Mouse (Mus musculus) MEL (cell line): ENCODE data around the gene Ccno. TPM values are rescaled to one million over a fixed set of nuclear protein-coding genes. Genes with fewer than 3 reads are reported as not detected.

Source experiments
- DNase-seq: peaks from one replicate; pipeline ENCODE4 v3.0.0; 2011; ENCODE audit warnings: low read depth, low spot score
- H3K27ac ChIP-seq: 2 replicates; pipeline ENCODE4 v1.5.1; 2012; ENCODE audit warnings: low read depth, mild to moderate bottlenecking, control low read depth, low read length, moderate library complexity; ENCODE audit not compliant: control insufficient read depth
- H3K27me3 ChIP-seq, 2 experiments: fragments of 150-350 bp in 1 of 2; sonication (generic) in 1 of 2; 2 replicates each; pipeline ENCODE4 v1.6.1; 2012; ENCODE audit warnings: low read length in 2 of 2, mild to moderate bottlenecking in 2 of 2, improper control_type of control experiment in 1 of 2, moderate library complexity in 1 of 2; ENCODE audit not compliant: insufficient read depth in 2 of 2, control insufficient read depth in 1 of 2
- H3K36me3 ChIP-seq, 2 experiments: 2 replicates each; pipeline ENCODE4 v1.6.1; 2012 to 2014; ENCODE audit warnings: low read length in 2 of 2, improper control_type of control experiment in 1 of 2, inconsistent platforms in 1 of 2, mild to moderate bottlenecking in 1 of 2; ENCODE audit not compliant: insufficient read depth in 2 of 2, control insufficient read depth in 1 of 2
- H3K4me1 ChIP-seq, 2 experiments: fragments of 150-350 bp in 1 of 2; sonication (generic) in 1 of 2; 2 replicates each; pipeline ENCODE4 v1.6.1; 2012; ENCODE audit warnings: low read length in 2 of 2, improper control_type of control experiment in 1 of 2, mild to moderate bottlenecking in 1 of 2; ENCODE audit not compliant: insufficient read depth in 2 of 2, control insufficient read depth in 1 of 2
- H3K4me3 ChIP-seq, 2 experiments: fragments of 150-350 bp in 1 of 2; sonication (generic) in 1 of 2; 2 replicates each; pipeline ENCODE4 v1.5.1; 2012; ENCODE audit warnings: low read depth in 2 of 2, low read length in 2 of 2, mild to moderate bottlenecking in 2 of 2, moderate library complexity in 2 of 2, control low read depth in 1 of 2, improper control_type of control experiment in 1 of 2; ENCODE audit not compliant: control insufficient read depth in 1 of 2, insufficient read depth in 1 of 2
- H3K79me2 ChIP-seq: 2 replicates; pipeline ENCODE4 v1.6.1; 2012; ENCODE audit warnings: mild to moderate bottlenecking, low read length, moderate library complexity; ENCODE audit not compliant: control insufficient read depth, poor library complexity, insufficient read depth
- H3K9ac ChIP-seq: 2 replicates; pipeline ENCODE4 v1.6.1; 2012; ENCODE audit warnings: low read depth, mild to moderate bottlenecking, control low read depth, low read length, moderate library complexity; ENCODE audit not compliant: control insufficient read depth, poor library complexity, severe bottlenecking
- H3K9me3 ChIP-seq: fragments of 150-350 bp; sonication (generic); replicated peaks from 2 replicates; pipeline ENCODE4 v1.6.1; 2012; ENCODE audit warnings: mild to moderate bottlenecking, low read length, improper control_type of control experiment, moderate library complexity; ENCODE audit not compliant: insufficient read depth
- BHLHE40 ChIP-seq: IDR thresholded peaks from 2 replicates; pipeline ENCODE4 v1.6.1; 2012; ENCODE audit warnings: low read depth, mild to moderate bottlenecking, inconsistent platforms, low read length, improper control_type of control experiment, borderline replicate concordance
- CHD1 ChIP-seq: IDR thresholded peaks from 2 replicates; pipeline ENCODE4 v1.6.1; 2012; ENCODE audit warnings: low read depth, mild to moderate bottlenecking, inconsistent platforms, low read length, improper control_type of control experiment
- CHD2 ChIP-seq: IDR thresholded peaks from 2 replicates; pipeline ENCODE4 v1.6.1; 2011; ENCODE audit warnings: low read length, improper control_type of control experiment
- CTCF ChIP-seq, 3 experiments: IDR thresholded peaks in 2 of 3; conservative IDR thresholded peaks in 1 of 3; 2 replicates each; pipeline ENCODE4 v1.5.1; 2011 to 2012; ENCODE audit warnings: low read length in 3 of 3, low read depth in 2 of 3, mild to moderate bottlenecking in 2 of 3, improper control_type of control experiment in 1 of 3, inconsistent platforms in 1 of 3, mixed read lengths in 1 of 3, moderate library complexity in 1 of 3; ENCODE audit not compliant: control insufficient read depth in 1 of 3, insufficient read depth in 1 of 3, poor library complexity in 1 of 3, severe bottlenecking in 1 of 3
- E2F4 ChIP-seq: IDR thresholded peaks from 2 replicates; pipeline ENCODE4 v1.6.1; 2011; ENCODE audit warnings: low read depth, low read length, improper control_type of control experiment, borderline replicate concordance
- ELF1 ChIP-seq: IDR thresholded peaks from 2 replicates; pipeline ENCODE4 v1.6.1; 2014; ENCODE audit warnings: low read depth, mild to moderate bottlenecking, inconsistent platforms, low read length, improper control_type of control experiment, moderate library complexity
- ETS1 ChIP-seq: IDR thresholded peaks from 2 replicates; pipeline ENCODE4 v1.6.1; 2012; ENCODE audit warnings: low read depth, mild to moderate bottlenecking, inconsistent platforms, low read length, improper control_type of control experiment, moderate library complexity
- HCFC1 ChIP-seq: IDR thresholded peaks from 2 replicates; pipeline ENCODE4 v1.6.1; 2012; ENCODE audit warnings: low read depth, mild to moderate bottlenecking, inconsistent platforms, low read length, improper control_type of control experiment, moderate library complexity
- JUND ChIP-seq: IDR thresholded peaks from 2 replicates; pipeline ENCODE4 v1.6.1; 2011; ENCODE audit warnings: low read depth, mild to moderate bottlenecking, improper control_type of control experiment, low read length
- MAFK ChIP-seq: IDR thresholded peaks from 2 replicates; pipeline ENCODE4 v1.6.1; 2011; ENCODE audit warnings: low read depth, mild to moderate bottlenecking, low read length, improper control_type of control experiment, borderline replicate concordance
- MAX ChIP-seq: IDR thresholded peaks from 2 replicates; pipeline ENCODE4 v1.6.1; 2011; ENCODE audit warnings: low read length, improper control_type of control experiment
- MAZ ChIP-seq: IDR thresholded peaks from 2 replicates; pipeline ENCODE4 v1.6.1; 2012; ENCODE audit warnings: low read depth, mild to moderate bottlenecking, inconsistent platforms, low read length, improper control_type of control experiment
- MXI1 ChIP-seq: IDR thresholded peaks from 2 replicates; pipeline ENCODE4 v1.6.1; 2011; ENCODE audit warnings: mild to moderate bottlenecking, low read depth, low read length, improper control_type of control experiment
- MYB ChIP-seq: IDR thresholded peaks from 2 replicates; pipeline ENCODE4 v1.6.1; 2011; ENCODE audit warnings: mild to moderate bottlenecking, low read depth, low read length, improper control_type of control experiment
- MYC ChIP-seq: IDR thresholded peaks from 2 replicates; pipeline ENCODE4 v1.6.1; 2011; ENCODE audit warnings: low read depth, mild to moderate bottlenecking, low read length, improper control_type of control experiment, moderate library complexity
- NELFE ChIP-seq: IDR thresholded peaks from 2 replicates; pipeline ENCODE4 v1.6.1; 2011; ENCODE audit warnings: low read depth, low read length, improper control_type of control experiment
- NRF1 ChIP-seq: IDR thresholded peaks from 2 replicates; pipeline ENCODE4 v1.6.1; 2014; ENCODE audit warnings: low read depth, mild to moderate bottlenecking, inconsistent platforms, low read length, improper control_type of control experiment, moderate library complexity; ENCODE audit not compliant: poor library complexity, insufficient read depth, severe bottlenecking
- RAD21 ChIP-seq: IDR thresholded peaks from 2 replicates; pipeline ENCODE4 v1.6.1; 2011; ENCODE audit warnings: mild to moderate bottlenecking, low read depth, low read length, improper control_type of control experiment
- RCOR1 ChIP-seq: IDR thresholded peaks from 2 replicates; pipeline ENCODE4 v1.6.1; 2012; ENCODE audit warnings: low read depth, mild to moderate bottlenecking, inconsistent platforms, low read length, improper control_type of control experiment
- SIN3A ChIP-seq: IDR thresholded peaks from 2 replicates; pipeline ENCODE4 v1.6.1; 2012; ENCODE audit warnings: low read length, improper control_type of control experiment, inconsistent platforms
- SMC3 ChIP-seq: IDR thresholded peaks from 2 replicates; pipeline ENCODE4 v1.6.1; 2011; ENCODE audit warnings: low read depth, low read length, improper control_type of control experiment
- TAL1 ChIP-seq: IDR thresholded peaks from 2 replicates; pipeline ENCODE4 v1.6.1; 2012; ENCODE audit warnings: mild to moderate bottlenecking, inconsistent platforms, low read length, moderate library complexity, mixed read lengths
- TBP ChIP-seq: IDR thresholded peaks from 2 replicates; pipeline ENCODE4 v1.8.0; 2011; ENCODE audit warnings: low read depth, low read length, improper control_type of control experiment
- TCF12 ChIP-seq: IDR thresholded peaks from 2 replicates; pipeline ENCODE4 v1.6.1; 2014; ENCODE audit warnings: low read depth, mild to moderate bottlenecking, inconsistent platforms, low read length, improper control_type of control experiment, moderate library complexity
- USF1 ChIP-seq: IDR thresholded peaks from 2 replicates; pipeline ENCODE4 v1.6.1; 2014; ENCODE audit warnings: low read depth, mild to moderate bottlenecking, inconsistent platforms, low read length, improper control_type of control experiment, moderate library complexity
- ZC3H11A ChIP-seq: IDR thresholded peaks from 2 replicates; pipeline ENCODE4 v1.6.1; 2012; ENCODE audit warnings: low read depth, mild to moderate bottlenecking, inconsistent platforms, low read length, improper control_type of control experiment
- ZNF384 ChIP-seq: IDR thresholded peaks from 2 replicates; pipeline ENCODE4 v1.6.1; 2012; ENCODE audit warnings: low read depth, mild to moderate bottlenecking, inconsistent platforms, low read length, improper control_type of control experiment
- polyA plus RNA-seq, 2 experiments: library from polyadenylated mRNA; stranded (reverse) in 1 of 2; unstranded in 1 of 2; fragments of >175 nt in 1 of 2; fragments of >200 nt in 1 of 2; gene quantifications; 2 replicates each; pipeline versions ENCODE4 v1.2.1 to v1.2.4; 2012; ENCODE audit warnings: low replicate concordance in 2 of 2, low read depth in 1 of 2; ENCODE audit not compliant: insufficient read length in 2 of 2, insufficient read depth in 1 of 2, missing spikeins in 1 of 2
- total RNA-seq: library from RNA; depleted of rRNA; stranded (reverse); fragments of 300-350 nt; gene quantifications from 2 replicates; pipeline ENCODE4 v1.2.3, GENCODE M21; 2012

Gene Ccno
- total and polyA plus RNA-seq, 3 experiments: 0.27 to 0.50 TPM; not detected in 1

- no peak for TF ChIP-seq ZC3H11A
Observed at GRCm38 (mm10) chr13:112987532-112987943, at the start of gene Ccno (continued).

DNA sequence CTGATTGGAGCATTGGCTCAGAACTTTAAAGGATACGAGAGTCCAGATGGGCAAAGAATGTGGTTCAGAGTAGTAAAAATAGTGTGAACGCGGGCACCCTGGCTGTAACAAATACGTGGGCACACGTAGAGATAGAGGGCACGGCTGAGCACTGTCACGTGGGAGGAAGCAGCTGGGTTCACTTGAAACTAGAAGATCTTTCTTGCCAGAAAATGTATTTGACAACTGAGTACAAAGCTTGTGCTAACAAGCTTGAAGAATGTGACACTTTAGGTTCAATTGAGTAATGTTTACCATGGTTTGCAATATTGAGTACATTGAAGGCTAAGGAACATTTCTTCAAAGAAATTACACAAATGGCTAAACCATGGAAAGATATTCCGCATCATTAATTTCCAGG lies 49.5 kb upstream of the Ccno start:
- Histone ChIP-seq H3K36me3 (peaks cover 0 to 1% of the 10 kb centered on the region in 2 experiments; a peak in 2 of 4 replicates), H3K79me2 (no peaks in the 10 kb centered on the region), H3K4me3 (no peak overlapping the region), H3K4me1 (no peaks in the 10 kb centered on the region), H3K27me3 (no peaks in the 10 kb centered on the region), H3K9ac (no peak overlapping the region), H3K27ac (no peak overlapping the region), H3K9me3 (no peaks in the 10 kb centered on the region)
- TF ChIP-seq E2F4: no peak
- no peak for TF ChIP-seq RCOR1
- no peak for TF ChIP-seq NELFE
- no peak for TF ChIP-seq TBP
- TF ChIP-seq MYB: no peak
- no peak for TF ChIP-seq TAL1
- TF ChIP-seq TCF12: no peak
- TF ChIP-seq ETS1: no peak
- TF ChIP-seq NRF1: no peak
- TF ChIP-seq SMC3: no peak
- no peak for TF ChIP-seq RAD21
- TF ChIP-seq USF1: no peak
- TF ChIP-seq MAX: no peak
- TF ChIP-seq ZNF384: no peak
- no peak for TF ChIP-seq BHLHE40
- no peak for DNase-seq

DNA sequence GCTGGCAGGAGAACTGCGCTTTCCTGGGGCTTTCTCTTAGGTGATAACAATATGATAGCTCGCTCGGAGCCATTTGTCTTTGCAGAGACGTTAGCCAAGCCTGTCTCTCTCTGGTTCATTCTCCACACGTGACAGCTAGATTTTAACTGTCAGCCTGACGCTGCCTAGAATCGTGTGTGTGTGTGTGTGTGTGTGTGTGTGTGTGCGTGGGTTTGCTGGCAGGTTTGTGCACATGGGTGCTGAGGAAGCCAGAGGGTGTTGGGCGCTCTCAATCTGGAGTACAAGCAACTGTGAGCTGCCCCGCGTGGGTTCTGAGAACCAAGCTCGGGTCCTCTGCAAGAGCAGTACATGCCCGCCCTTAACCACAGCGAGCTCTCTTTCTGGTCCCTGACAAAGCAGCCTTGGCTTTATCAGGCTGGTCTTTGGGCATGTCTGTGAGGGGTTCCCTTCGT lies 45.7 kb upstream of the Ccno start:
- peaks cover 0 to 1% of the 10 kb centered on the region in 2 experiments; a peak in 2 of 4 replicates for H3K36me3 ChIP-seq

More for the DNA sequence above, 45.7 kb upstream of the Ccno start:
- TF ChIP-seq MAZ (no peak), TBP (no peak), MYC (no peak), CHD1 (no peak), SIN3A (no peak), MXI1 (no peak), CTCF (IDR thresholded peaks at IDR 0.05 in 2 of 3, conservative IDR thresholded peaks at IDR 0.05 in 1 of 3; ENCODE audit: control insufficient read depth in 1 of 3, insufficient read depth in 1 of 3, low read depth in 2 of 3, low read length in 3 of 3, poor library complexity in 1 of 3, severe bottlenecking in 1 of 3) (no peak), HCFC1 (no peak), MAX (no peak), JUND (no peak), USF1 (no peak), TCF12 (no peak), ZC3H11A (no peak), ELF1 (no peak), MAFK (no peak), CHD2 (no peak)
- Histone ChIP-seq H3K9ac (no peak overlapping the region), H3K4me1 (no peaks in the 10 kb centered on the region), H3K27ac (no peak overlapping the region), H3K27me3 (no peaks in the 10 kb centered on the region), H3K9me3 (no peaks in the 10 kb centered on the region), H3K79me2 (no peaks in the 10 kb centered on the region), H3K4me3 (no peak overlapping the region)
- no peak for DNase-seq
